Mouse (Mus musculus): ENCODE results near the gene Krt42.
"Not testable (repeated sequence)": the region's sequence is repeated elsewhere in the genome, so short reads cannot be mapped to it uniquely, and the experiment has no call there.

The Krt42 gene

GRCm38 (mm10) chr11:100269821-100270332 is at the start of gene Krt42:
Gene Krt42, minus strand, starts transcription at chr11:100269871.
- DNase-seq = no peak

GRCm38 (mm10) chr11:100318529-100319451 is 49.1 kb upstream of the Krt42 start:
- DNase-seq = peak; percentile 44

DNA sequence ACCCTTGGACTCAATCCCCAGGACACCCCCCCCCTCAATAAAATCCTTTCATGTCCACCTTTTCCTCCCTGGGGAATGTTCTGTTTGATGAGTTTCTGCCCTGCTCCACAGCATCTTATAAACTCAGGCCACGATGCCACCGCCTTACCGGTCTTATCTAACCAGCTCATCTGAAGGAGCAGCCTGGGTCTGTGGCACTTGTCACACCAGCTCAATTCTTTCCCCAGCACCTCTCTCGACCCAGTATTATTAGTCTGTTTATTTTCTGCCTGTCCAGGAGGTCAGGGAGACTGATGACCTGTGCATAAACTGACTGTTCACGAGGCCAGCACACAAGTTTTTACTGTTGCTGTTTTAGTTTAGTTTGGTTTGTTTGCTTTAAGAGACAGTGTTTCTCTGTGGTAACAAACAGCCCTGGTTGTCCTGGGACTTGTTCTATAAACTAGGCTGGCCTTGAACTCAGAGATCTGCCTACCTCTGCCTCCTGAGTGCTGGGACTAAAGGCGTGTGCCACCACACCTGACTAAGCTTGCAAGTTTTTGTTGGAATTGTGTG is 48.2 kb upstream of the Krt42 start:
- DNase-seq = no peak

- DNase-seq = no peak
Observed at GRCm38 (mm10) chr11:100315439-100315838, 45.8 kb upstream of the Krt42 start.

DNA sequence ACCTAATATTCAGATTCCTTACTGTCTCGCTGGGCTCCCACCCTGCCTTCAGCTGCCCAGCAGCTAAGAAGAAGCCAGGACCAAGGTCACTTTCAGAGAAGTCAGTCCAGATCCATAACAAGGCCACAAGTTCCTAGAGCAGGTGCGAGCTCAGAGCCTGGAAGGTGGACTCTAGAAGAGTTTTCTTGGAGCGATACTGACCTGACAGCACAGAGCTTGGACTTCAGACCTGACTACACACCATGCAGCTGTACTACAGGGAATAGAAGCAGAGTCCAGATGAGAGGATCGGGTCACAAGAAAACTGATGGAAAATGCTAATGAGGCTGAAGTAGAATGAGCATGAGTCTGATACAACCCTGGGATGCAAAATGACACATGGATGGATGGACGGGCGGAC is 43.8 kb upstream of the Krt42 start:
- DNase-seq = no peak

- no peak for DNase-seq
Observed at GRCm38 (mm10) chr11:100312096-100312679, 42.5 kb upstream of the Krt42 start.

DNA sequence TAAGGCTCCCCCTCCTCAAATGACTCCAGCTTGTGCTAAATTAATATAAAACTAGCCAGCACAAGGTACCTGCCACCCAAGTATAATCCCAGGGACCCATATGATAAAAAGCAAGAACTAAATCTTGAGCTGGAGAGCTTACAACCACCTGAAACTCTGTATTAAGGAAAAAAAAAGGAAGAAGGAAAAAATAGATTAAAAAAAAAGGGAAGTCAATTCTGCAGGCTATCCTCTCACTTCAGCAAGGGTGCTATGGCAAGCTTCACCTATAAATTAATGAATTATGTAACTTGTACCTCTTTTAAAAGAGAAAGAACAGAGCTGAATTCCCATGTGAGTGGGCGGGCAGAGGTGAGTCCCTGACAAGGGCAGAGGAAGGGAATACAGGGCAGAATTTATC is 42.0 kb upstream of the Krt42 start:
- no peak for DNase-seq

DNA sequence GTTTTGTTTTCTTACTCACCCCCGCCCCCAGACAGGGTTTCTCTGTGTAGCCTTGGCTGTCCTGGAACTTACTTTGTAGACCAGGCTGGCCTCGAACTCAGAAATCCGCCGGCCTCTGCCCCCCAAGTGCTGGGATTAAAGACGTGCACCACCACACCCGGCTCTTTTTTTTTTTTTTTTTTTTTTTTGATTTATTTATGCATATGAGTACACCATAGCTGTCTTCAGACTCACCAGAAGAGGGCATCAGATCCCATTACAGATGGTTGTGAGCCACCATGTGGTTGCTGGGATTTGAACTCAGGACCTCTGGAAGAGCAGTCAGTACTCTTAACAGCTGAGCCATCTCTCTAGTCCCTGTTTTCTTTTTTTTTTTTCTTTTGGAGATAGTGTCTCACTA is 39.0 kb upstream of the Krt42 start:
- not testable (repeated sequence) for DNase-seq

- DNase-seq = no peak
Observed at GRCm38 (mm10) chr11:100307900-100308299, 38.2 kb upstream of the Krt42 start.

DNA sequence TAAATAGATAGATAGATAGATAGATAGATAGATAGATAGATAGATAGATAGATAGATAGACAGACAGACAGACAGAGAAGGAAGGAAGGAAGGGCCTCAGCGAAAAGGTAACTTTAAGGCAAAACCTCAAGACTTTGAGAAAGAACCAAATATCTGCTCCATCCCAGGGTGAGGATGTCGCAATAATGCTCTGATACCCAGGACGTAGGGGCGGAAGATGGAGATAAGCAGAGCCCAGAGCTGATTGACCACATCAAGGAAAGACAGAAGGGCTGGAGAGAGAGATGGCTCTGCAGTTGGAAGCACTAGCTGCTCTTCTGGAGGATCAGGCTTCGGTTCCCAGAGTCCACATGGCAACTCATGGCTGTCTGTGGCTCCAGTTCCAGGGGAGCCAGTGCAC is 31.6 kb upstream of the Krt42 start:
- DNase-seq = no peak

- peak; percentile 53 for DNase-seq
Observed at GRCm38 (mm10) chr11:100300293-100300692, 30.6 kb upstream of the Krt42 start.

DNA sequence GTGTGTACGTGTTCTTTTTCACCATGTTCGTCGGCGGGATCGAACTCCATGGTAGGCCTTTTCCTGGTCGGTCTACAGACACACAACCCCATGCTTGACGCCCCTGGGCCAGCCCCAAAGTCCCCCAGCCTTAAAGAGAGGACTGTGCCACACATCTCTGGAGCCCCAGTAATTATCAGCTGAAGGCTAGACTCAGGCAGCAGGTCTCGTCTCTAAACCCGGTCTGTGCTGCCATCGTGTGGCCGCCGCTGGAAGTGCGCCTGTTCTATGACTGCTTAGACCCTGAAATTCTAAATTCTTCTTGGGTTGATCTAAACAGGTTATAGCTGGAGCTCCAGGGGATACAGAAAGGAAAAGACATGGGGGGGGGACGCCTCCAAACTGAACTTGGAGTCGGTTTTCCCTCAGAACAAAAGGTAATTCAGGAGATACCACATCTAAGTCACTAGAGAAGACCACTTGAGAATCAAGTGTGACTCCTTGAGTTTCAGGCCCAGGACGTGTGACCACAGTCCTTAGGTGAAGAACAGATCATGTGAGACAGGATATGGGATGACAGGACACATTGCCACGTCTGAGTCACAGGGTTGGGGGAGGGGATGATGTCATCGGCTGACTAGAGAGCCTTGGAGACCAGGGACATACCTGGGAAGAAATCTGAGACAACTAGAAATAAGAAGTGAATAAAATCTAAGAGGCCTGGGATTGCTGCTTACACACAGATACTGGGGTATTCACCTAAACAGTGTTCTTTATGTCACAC is 28.8 kb upstream of the Krt42 start:
- peak; percentile 71 for DNase-seq

- DNase-seq = no peak
Observed at GRCm38 (mm10) chr11:100297801-100298200, 28.1 kb upstream of the Krt42 start.

- peak; percentile 55 for DNase-seq
Observed at GRCm38 (mm10) chr11:100295308-100295707, 25.6 kb upstream of the Krt42 start.

DNA sequence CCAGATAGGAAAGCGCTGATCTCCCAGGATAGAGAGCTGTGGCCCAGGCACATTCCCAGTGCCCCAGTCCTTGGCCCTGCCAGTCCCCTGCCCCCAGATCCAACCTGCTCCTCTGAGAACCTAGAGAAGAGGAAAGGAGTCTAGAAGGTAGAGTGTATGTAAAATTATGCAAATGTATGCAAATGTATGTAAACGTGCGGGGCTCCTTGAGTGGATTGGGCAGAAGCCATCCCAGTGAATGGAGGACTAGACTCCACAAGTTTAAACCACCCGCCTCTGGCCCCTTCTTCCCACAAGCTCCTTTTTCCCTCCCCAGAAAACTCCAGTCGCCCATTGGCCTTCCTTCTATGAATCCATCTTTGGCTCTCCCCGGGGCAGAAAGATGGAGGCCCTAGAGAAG is 23.2 kb upstream of the Krt42 start:
- no peak for DNase-seq

DNA sequence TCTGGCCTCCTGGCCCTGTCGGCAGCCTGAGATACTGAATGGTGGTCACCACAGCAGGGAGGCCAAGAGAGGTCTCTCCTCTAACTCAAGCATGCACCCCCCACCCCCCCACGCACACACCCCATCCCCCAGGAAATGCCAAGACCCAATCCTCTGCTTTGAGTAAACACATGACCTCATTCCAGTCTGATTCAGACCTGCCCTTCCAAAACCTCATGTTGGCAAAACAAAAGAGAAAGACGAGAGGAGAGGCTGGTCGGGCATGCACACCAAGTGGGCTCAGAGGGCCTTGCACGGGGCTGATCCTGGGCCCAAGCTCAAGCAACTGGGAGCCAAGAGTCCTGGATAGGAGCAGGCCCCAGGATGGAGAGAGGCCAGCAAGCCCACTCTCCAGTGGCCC is 20.6 kb upstream of the Krt42 start:
- DNase-seq = no peak

DNA sequence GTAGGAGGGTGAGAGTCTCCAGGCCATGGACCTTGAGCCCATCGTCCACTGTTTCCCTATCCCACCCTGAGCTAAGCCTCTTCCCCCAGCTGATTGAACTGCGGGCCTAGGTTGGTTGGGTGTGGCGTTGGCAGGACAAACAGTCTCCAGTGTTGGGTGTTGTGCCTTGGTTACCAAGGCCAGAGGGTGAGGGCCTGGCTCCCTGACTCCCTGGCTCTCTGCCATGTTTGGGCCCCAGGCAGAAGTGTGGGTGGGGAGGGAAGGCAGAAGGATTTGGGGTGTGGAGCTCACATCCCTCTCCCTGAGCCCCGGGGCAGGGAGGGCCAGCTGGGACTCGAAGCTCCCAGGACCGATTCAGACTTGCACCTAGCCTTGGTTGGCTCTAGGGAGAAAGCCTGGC is 19.3 kb upstream of the Krt42 start:
- no peak for DNase-seq

- no peak for DNase-seq
Observed at GRCm38 (mm10) chr11:100287024-100287423, 17.4 kb upstream of the Krt42 start.

- no peak for DNase-seq
Observed at GRCm38 (mm10) chr11:100284988-100285387, 15.3 kb upstream of the Krt42 start.

DNA sequence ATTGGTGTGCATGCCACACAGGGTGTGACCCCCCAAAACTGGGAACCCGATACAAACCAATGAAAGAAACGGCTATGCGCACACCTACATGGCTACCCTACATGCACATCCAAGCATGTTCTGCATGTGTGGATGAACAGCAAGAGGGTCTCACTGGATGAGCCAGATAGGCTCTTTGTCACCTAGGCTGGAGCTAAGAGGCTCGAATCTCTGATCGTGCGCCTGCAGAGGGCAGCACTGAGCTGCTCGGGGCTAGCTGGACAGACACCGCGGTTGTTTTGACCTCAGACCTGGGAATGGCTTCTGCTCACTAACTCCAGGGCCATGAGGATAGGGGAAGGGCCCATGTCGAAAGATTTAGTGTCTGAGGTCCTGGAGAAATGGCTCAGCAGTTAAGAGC is 12.9 kb upstream of the Krt42 start:
- peak; percentile 45 for DNase-seq

GRCm38 (mm10) chr11:100281596-100282544 is 12.2 kb upstream of the Krt42 start:
- peak; percentile 68 for DNase-seq

GRCm38 (mm10) chr11:100278759-100279158 is 9.1 kb upstream of the Krt42 start:
- no peak for DNase-seq
